Mouse (Mus musculus) midbrain, embryonic 10.5 days (tissue): ENCODE data around the gene P3h1. TPM values are rescaled to one million over a fixed set of nuclear protein-coding genes. Genes with fewer than 3 reads are reported as not detected.

Source experiments
- DNase-seq: peaks from one replicate; pipeline ENCODE4 v3.0.0-alpha.2; 2017; ENCODE audit warnings: low spot score
- H3K27ac ChIP-seq: fragments of 300-500 bp; sonication (generic); replicated peaks from 2 replicates; pipeline ENCODE4 v1.5.1; 2016; ENCODE audit warnings: mild to moderate bottlenecking
- H3K27me3 ChIP-seq: fragments of 300-500 bp; sonication (generic); 2 replicates; pipeline ENCODE4 v1.6.1; 2016; ENCODE audit warnings: low read depth, mild to moderate bottlenecking; ENCODE audit not compliant: poor library complexity, severe bottlenecking
- H3K36me3 ChIP-seq: fragments of 300-500 bp; sonication (generic); 2 replicates; pipeline ENCODE4 v1.6.1; 2016; ENCODE audit warnings: mild to moderate bottlenecking, moderate library complexity
- H3K4me1 ChIP-seq: fragments of 300-500 bp; sonication (generic); 2 replicates; pipeline ENCODE4 v1.6.1; 2016
- H3K4me3 ChIP-seq: fragments of 300-500 bp; sonication (generic); 2 replicates; pipeline ENCODE4 v1.5.1; 2016; ENCODE audit warnings: mild to moderate bottlenecking, moderate library complexity
- H3K9me3 ChIP-seq: fragments of 300-500 bp; sonication (generic); replicated peaks from 2 replicates; pipeline ENCODE4 v1.6.1; 2016; ENCODE audit warnings: mild to moderate bottlenecking
- WGBS: fragments of 180-500 bp; shearing (Covaris S2); methylation state at CpG from one replicate; pipeline ENCODE4 v1.1.7; 2016; 5-methylcytosine and 5-hydroxymethylcytosine counted together
- polyA plus RNA-seq: library from polyadenylated mRNA; unstranded; fragments of >200 nt; fragmentation: Nextera tagmentation; extraction: Ambion mirVana; gene quantifications from 2 replicates; pipeline ENCODE4 v1.2.1, GENCODE M21; 2016

P3h1 gene
- 15.9 and 19.1 TPM in 2 replicates for polyA plus RNA-seq

DNA sequence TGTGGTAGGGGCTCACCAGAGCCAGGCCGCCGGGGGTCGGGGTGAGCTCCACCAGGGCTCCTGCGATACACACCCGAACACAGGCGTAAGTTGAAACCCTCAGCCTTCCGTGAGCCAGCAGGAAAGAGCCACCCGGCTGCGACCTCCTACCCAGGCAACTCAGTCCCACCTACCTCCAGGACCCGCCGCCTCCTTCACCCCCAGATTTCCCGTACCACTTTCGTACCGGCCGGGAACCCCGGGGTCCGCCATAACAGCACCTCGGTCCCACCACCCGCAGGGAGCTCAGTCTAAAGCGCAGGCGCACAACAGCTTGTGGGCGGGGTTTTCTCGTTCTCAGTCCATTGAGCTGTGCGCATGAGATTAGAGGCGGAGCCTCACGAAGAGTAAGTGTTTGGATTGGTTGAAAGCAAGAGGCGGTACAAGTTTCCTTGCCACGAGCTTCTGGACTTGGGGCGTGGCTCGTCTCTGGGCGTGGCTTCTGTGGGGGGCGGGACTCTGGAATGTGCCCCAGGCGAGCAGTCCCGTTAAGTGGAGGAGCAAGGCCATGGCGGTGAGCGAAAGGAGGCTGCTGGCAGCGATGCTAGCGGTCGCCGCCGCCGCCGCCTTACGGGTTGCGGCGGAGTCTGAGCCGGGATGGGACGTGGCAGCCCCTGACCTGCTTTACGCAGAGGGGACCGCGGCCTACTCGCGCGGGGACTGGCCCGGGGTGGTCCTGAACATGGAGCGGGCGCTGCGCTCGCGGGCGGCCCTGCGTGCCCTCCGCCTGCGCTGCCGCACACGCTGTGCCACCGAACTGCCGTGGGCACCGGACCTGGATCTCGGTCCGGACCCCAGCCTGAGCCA is at the start of gene P3h1, which contains the start of gene AU022252:
Gene P3h1 (plus strand): TSS at position 506 of the 846 bp plus-strand sequence.
Gene AU022252 (minus strand): TSS at position 303 of the 846 bp plus-strand sequence.
- WGBS, result under 1% methylated on average over 71 of the region's 71 CpGs
- DNase-seq, result peak; percentile 98
- H3K9me3 ChIP-seq, result no peaks in the 10 kb centered on the region
- H3K27me3 ChIP-seq, result no peaks in the 10 kb centered on the region
- H3K4me3 ChIP-seq, result peak within 1 kb of the TSS; percentile 94
- peaks cover 27% of the 10 kb centered on the region for H3K4me1 ChIP-seq
- peaks cover 25% of the 10 kb centered on the region for H3K36me3 ChIP-seq
- peak within 1 kb of the TSS; percentile 85 for H3K27ac ChIP-seq

DNA sequence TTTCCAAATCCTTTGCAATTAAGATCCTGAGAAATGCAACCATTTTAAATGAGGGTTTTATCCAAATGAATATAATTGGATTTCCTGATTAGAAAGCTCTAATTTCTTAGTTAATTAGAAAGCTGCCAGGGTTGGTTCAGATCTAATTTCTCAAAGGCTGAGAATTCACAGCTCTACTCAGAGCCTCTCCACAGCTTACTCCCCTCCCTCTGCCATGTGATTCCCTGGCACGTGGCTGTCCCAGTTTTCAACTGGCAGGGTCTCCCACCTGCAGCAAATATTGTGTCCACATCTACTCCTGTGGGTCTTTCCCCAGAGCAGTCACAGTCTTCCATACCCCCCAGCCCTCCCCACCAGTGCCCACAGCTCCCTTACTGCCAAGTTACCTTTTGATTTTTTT is 49.2 kb upstream of the P3h1 start:
- 78% methylated on average over 1 of the region's 1 CpGs for WGBS
- H3K4me3 ChIP-seq, result no peak overlapping the region
- no peak for DNase-seq
- H3K27ac ChIP-seq, result no peak overlapping the region
- no peaks in the 10 kb centered on the region for H3K27me3 ChIP-seq
- no peaks in the 10 kb centered on the region for H3K9me3 ChIP-seq
- no peaks in the 10 kb centered on the region for H3K4me1 ChIP-seq
- H3K36me3 ChIP-seq, result no peaks in the 10 kb centered on the region

DNA sequence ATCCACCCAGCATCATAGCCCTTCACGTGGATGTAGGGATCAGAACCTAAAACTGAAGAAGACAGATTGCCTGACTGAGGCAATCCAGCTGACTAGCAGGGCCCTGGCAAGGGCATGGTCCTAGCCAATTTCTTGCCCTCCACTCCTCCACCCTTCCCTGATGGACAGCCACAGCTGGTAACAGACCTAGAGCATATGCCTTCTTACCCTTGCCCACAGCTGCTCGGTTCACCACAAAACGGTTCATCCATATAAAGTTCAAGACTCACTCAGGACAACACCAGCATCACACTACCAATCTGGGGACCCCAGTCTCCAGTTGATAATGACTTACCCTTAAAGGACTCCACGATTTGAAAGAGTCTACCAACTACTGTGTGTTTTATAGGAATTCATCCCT is 46.9 kb upstream of the P3h1 start:
- Histone ChIP-seq H3K27ac (no peak overlapping the region), H3K9me3 (no peaks in the 10 kb centered on the region), H3K4me3 (no peak overlapping the region), H3K4me1 (peaks cover 4% of the 10 kb centered on the region; the same call in 1 of the 2 replicates), H3K36me3 (no peaks in the 10 kb centered on the region), H3K27me3 (no peaks in the 10 kb centered on the region)
- WGBS, result 89% methylated on average over 4 of the region's 4 CpGs
- DNase-seq, result no peak

DNA sequence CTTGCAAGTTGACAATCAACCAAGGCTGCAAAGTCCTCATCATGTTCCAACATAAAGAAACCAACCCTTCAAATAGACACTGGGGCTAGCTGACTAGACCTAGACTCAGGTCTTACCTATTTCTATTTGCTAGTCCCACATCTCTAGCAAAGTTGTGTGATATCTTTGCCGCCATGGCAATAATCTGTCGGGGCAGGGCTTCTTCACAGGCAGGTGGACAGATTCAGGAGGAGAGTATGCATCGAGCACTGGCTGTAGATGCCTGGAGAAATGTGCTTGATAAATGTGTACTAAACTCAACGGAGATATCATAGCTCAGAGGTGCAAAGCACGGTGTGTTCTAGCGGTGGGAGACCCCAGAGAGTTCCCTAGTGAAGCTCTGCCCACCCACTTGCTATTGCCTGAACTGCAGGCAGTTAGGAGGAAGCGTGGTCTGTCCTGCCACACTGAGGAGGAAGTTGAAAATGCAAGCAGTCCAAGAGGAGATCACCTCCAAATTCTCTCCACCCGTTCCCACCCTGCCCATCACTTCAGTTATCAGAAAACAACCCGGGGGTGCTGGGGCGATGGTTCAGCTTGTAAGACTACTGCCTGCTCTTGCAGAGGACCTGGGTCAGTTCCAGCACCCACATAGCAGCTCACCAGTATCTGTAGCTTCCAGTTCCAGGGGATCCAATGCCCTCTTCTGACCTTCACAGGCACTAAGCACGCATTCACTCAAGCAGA is 44.5 kb upstream of the P3h1 start:
- Histone ChIP-seq H3K36me3 (no peaks in the 10 kb centered on the region), H3K9me3 (no peaks in the 10 kb centered on the region), H3K4me3 (no peak overlapping the region), H3K27ac (no peak overlapping the region), H3K4me1 (peaks cover 4% of the 10 kb centered on the region; the same call in 1 of the 2 replicates), H3K27me3 (no peaks in the 10 kb centered on the region)
- DNase-seq, result no peak
- WGBS, result 63% methylated on average over 11 of the region's 11 CpGs

DNA sequence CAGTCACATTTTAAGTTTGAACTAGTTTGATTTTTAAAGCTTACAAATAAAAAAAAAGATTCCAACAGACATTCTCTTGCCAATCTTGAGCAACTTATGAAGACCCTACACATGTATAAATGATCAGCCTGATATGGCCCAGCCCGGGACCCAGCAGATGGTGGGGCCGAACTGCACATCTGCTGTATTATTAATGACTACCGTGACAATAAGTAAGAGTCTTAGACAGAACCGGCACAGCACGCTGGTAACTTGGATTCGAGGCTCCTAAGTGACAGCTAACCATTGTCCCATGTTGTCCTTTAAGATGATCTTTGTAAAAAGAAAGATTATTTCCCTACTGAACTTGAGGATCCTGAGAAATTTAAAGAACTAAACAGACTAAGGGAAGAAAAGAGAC is 43.3 kb upstream of the P3h1 start:
- Histone ChIP-seq H3K36me3 (no peaks in the 10 kb centered on the region), H3K4me3 (no peak overlapping the region; the same call in 1 of the 2 replicates), H3K27me3 (no peaks in the 10 kb centered on the region), H3K4me1 (peaks cover 4% of the 10 kb centered on the region; the same call in 1 of the 2 replicates), H3K9me3 (no peaks in the 10 kb centered on the region), H3K27ac (peak overlapping the region; percentile 58)
- no peak for DNase-seq
- WGBS, result 79% methylated on average over 6 of the region's 6 CpGs

DNA sequence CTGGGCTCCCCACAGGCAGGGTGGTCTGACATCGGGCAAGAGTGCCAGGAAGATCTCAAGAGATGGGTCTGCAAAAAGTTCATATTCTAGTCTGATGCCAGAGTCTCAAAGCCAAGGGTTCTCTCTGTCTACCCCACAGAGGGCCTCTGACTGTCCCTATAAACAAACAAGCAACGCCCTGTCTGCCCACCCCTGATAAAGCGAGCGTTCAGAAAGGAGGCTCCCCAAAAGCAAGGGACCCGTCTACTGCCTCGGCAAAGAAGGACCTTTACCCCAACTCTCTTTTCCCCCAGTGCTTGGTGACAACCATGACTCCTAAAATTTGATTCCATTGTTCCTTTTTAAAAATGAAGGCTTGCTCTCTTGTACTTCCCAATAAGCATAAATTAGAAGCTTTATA is 42.9 kb upstream of the P3h1 start, which contains the start of gene Ermap:
Gene Ermap (minus strand): TSS at position 148 of the 400 bp plus-strand sequence.
- Histone ChIP-seq H3K36me3 (no peaks in the 10 kb centered on the region), H3K27ac (peak within 1 kb of the TSS; percentile 58), H3K4me1 (peaks cover 4% of the 10 kb centered on the region; the same call in 1 of the 2 replicates), H3K4me3 (no peak within 1 kb of the TSS; the same call in 1 of the 2 replicates), H3K27me3 (no peaks in the 10 kb centered on the region), H3K9me3 (no peaks in the 10 kb centered on the region)
- no peak for DNase-seq
- 82% methylated on average over 6 of the region's 6 CpGs for WGBS

DNA sequence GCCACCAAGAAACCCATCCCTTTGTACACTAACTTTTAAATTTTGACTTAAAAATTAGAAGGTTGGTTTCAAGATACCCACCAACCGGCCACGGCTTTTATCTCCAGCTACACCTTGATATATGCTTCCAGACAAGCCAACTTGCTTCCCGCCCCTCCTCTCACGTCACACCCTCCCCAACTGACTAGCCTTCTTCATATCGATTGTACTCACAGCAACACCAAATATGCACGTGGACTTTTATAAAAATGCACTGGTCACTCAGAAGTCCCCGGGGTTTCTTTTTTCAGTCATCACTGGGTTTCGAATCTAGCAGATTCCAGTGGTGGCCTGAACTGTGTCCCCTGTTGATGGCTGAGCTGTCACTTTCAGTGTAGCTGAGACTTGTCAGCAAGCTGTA is 42.1 kb upstream of the P3h1 start:
- H3K9me3 ChIP-seq, result no peaks in the 10 kb centered on the region
- DNase-seq, result no peak
- no peaks in the 10 kb centered on the region for H3K27me3 ChIP-seq
- no peak overlapping the region for H3K4me3 ChIP-seq
- 88% methylated on average over 8 of the region's 8 CpGs for WGBS
- H3K4me1 ChIP-seq, result peaks cover 7% of the 10 kb centered on the region
- H3K36me3 ChIP-seq, result no peaks in the 10 kb centered on the region
- no peak overlapping the region for H3K27ac ChIP-seq

DNA sequence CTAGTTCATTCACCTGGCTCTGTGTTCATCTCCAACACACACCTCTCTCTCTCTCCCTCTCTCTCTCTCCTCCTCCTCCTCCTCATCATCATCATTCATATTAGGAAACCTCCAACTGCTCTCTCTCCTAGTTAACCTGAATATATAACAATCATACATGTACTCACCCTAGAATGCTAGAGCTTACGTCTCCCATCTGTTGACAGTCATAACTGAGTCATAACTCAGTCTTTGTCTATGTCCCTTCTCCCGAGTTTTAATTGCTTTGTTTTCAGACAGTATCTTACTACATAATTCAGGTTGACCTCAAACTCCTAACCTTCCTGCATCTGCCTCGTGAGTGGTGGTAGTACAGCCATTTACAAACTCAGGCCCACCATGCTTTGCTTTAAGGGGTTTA is 41.4 kb upstream of the P3h1 start:
- Histone ChIP-seq H3K36me3 (no peaks in the 10 kb centered on the region), H3K9me3 (no peaks in the 10 kb centered on the region), H3K4me1 (peaks cover 13% of the 10 kb centered on the region), H3K4me3 (no peak overlapping the region), H3K27me3 (no peaks in the 10 kb centered on the region), H3K27ac (no peak overlapping the region)
- no peak for DNase-seq
- WGBS, result 86% methylated on average over 3 of the region's 3 CpGs

DNA sequence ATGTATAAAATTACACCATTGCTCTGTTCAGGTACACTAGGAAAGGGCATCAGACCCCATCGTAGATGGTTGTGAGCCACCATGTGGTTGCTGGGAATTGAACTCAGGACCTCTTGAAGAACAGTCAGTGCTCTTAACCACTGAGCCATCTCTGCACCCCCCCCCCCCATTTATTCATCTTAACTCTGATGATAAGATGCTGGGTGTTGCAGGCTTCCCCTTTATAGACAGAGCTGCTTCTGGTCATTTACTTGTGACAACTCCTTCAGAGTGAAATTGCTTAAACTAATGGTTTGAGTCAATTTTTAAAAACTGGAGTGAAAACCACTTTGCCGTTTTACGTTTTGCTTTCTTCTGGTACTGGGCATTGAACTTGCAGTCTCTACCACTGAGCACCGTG is 40.0 kb upstream of the P3h1 start:
- peaks cover 27% of the 10 kb centered on the region for H3K4me1 ChIP-seq
- H3K27ac ChIP-seq, result no peak overlapping the region
- no peaks in the 10 kb centered on the region for H3K27me3 ChIP-seq
- no peaks in the 10 kb centered on the region for H3K9me3 ChIP-seq
- H3K36me3 ChIP-seq, result no peaks in the 10 kb centered on the region
- no peak for DNase-seq
- 92% methylated on average over 4 of the region's 4 CpGs for WGBS
- no peak overlapping the region for H3K4me3 ChIP-seq

DNA sequence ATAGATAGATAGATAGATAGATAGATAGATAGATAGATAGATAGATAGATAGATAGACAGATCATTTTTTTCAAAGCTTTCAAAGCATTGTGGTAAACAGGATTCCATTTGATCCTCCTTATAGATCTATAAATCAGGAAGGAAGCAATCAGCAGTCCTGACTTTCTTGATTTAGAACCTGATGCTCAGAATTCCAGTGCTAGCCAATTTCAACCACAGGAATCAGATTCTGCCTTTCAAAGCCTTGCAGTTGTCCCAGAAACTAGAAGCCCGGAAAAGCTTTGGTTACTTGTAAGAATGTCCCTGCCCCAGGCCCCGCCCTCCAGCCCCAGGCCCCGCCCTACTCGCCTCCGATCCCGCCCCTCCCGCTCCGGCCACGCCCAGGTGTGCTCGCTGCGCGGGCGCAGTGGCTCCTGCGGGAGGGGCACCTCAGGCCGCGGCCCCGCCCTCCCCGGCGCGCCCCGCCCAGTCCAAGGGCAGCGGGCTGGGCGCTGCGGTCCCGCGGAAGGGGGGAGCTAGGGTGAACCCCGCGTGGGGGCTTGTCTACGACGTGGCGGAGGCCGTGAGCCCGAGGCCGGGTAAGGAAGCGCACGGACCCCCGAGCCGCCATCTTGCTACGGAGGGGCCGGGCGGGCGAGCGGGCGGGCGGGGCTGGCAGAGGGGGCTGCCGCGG is 37.7 kb upstream of the P3h1 start, which contains the start of gene Svbp:
Gene Svbp (plus strand): TSS at position 398 of the 673 bp plus-strand sequence.
- peak within 1 kb of the TSS; percentile 68 for H3K4me3 ChIP-seq
- H3K36me3 ChIP-seq, result peaks cover 12% of the 10 kb centered on the region
- H3K4me1 ChIP-seq, result peaks cover 30% of the 10 kb centered on the region
- peak within 1 kb of the TSS; percentile 93 for H3K27ac ChIP-seq
- H3K27me3 ChIP-seq, result no peaks in the 10 kb centered on the region
- WGBS, result under 1% methylated on average over 46 of the region's 47 CpGs
- DNase-seq, result peak; percentile 93
- no peaks in the 10 kb centered on the region for H3K9me3 ChIP-seq

DNA sequence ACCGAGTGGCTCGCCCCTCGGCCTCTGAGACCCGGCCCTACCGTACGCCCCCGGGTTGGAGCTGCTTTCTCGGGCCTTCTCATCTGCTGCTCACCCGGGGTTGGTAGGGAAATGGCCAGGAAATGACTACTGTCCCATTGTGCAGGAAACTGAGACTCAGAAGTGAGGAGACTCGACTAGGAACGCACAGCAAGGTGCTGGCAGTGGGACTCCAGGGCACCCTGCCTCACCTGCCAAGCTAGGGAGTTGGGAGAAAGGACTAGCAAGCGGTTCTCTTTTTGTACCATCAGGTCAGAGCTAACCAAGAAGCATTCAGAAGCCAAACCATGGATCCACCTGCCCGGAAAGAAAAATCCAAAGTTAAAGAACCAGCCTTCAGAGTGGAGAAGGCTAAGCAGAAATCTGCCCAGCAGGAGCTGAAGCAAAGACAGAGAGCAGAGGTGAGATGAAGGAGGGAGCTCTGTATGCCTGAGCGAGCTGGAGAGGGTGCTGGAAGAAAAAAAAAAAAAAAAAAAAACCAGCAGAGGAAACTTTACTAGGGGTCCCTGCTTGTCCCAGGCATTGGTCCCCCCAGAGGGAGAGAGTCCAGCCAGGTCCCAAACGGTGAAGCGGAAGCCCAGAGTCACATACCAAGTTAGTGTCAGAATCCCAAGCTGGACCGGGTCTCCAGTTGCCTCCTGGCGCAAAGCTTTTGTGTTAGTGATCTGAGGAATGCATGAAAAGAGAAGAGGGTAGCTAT is 37.0 kb upstream of the P3h1 start:
- Histone ChIP-seq H3K4me1 (peaks cover 30% of the 10 kb centered on the region), H3K4me3 (peak overlapping the region; percentile 68), H3K9me3 (no peaks in the 10 kb centered on the region), H3K27me3 (no peaks in the 10 kb centered on the region), H3K36me3 (peaks cover 17% of the 10 kb centered on the region), H3K27ac (peak overlapping the region; percentile 93)
- 12% methylated on average over 18 of the region's 18 CpGs for WGBS
- DNase-seq, result no peak

DNA sequence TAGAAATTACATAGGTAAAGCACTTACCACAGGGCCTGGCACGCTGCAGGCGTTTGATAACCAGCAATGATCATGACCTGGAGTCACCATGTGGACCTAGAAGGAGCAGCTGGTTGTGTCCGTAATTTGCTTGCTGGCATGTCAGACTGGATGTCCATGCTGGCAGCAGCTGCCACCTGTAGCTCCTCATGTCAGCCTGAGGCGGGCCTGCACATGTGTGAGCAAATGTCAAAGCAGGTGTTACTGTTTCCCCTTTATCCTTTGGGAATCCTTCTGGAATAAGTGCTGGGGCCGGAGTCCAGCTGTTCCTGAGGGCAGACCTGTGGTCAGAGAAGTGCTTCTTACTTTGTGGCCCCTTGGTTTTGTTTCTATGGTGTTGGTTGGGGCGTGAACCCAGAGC is 34.6 kb upstream of the P3h1 start:
- Histone ChIP-seq H3K27ac (no peak overlapping the region), H3K4me1 (peaks cover 30% of the 10 kb centered on the region), H3K4me3 (no peak overlapping the region), H3K27me3 (no peaks in the 10 kb centered on the region), H3K36me3 (peaks cover 31% of the 10 kb centered on the region), H3K9me3 (no peaks in the 10 kb centered on the region)
- DNase-seq, result no peak
- WGBS, result 90% methylated on average over 6 of the region's 6 CpGs
